Mouse (Mus musculus) CH12.LX (cell line): ENCODE measurements around the gene Acot9. TPM values are rescaled to one million over a fixed set of nuclear protein-coding genes. Genes with fewer than 3 reads are reported as not detected.

Source experiments
- DNase-seq: peaks from one replicate; pipeline ENCODE4 v3.0.0-alpha.2; 2013; ENCODE audit errors: extremely low read depth
- H3K27ac ChIP-seq: 2 replicates; pipeline ENCODE4 v1.5.1; 2012; ENCODE audit warnings: low read depth, mild to moderate bottlenecking, control low read depth, moderate library complexity; ENCODE audit not compliant: insufficient read depth
- H3K27me3 ChIP-seq: replicated peaks from 2 replicates; pipeline ENCODE3; 2012; ENCODE audit warnings: inconsistent platforms
- H3K36me3 ChIP-seq, 2 experiments: replicated peaks in 1 of 2; 2 replicates each; pipeline versions ENCODE3 to v1.6.1; 2012; ENCODE audit warnings: inconsistent platforms in 1 of 2, low read length in 1 of 2, mild to moderate bottlenecking in 1 of 2, mixed read lengths in 1 of 2, moderate library complexity in 1 of 2; ENCODE audit not compliant: control insufficient read depth in 1 of 2, insufficient read depth in 1 of 2
- H3K4me1 ChIP-seq, 2 experiments: 2 replicates each; pipeline ENCODE4 v1.6.1; 2012; ENCODE audit warnings: inconsistent platforms in 1 of 2, moderate library complexity in 1 of 2; ENCODE audit not compliant: insufficient read depth in 2 of 2, control insufficient read depth in 1 of 2
- H3K4me2 ChIP-seq: 2 replicates; pipeline ENCODE4 v1.6.1; 2012; ENCODE audit warnings: low read depth, mild to moderate bottlenecking, control low read depth; ENCODE audit not compliant: poor library complexity, insufficient read depth, severe bottlenecking
- H3K4me3 ChIP-seq, 3 experiments: fragments of 150-350 bp in 1 of 3; sonication (generic) in 1 of 3; replicated peaks in 1 of 3; 2 replicates each; pipeline versions ENCODE3 to v1.5.1; 2011 to 2012; ENCODE audit warnings: low read depth in 2 of 3, low read length in 2 of 3, mild to moderate bottlenecking in 2 of 3, moderate library complexity in 2 of 3, control low read depth in 1 of 3, improper control_type of control experiment in 1 of 3, inconsistent platforms in 1 of 3, mixed read lengths in 1 of 3; ENCODE audit not compliant: poor library complexity in 1 of 3
- H3K79me2 ChIP-seq: replicated peaks from 2 replicates; pipeline ENCODE4 v1.6.1; 2012; ENCODE audit warnings: mild to moderate bottlenecking, moderate library complexity; ENCODE audit not compliant: control insufficient read depth, poor library complexity, insufficient read depth, severe bottlenecking; ENCODE audit errors: extremely low read depth
- H3K9ac ChIP-seq: 2 replicates; pipeline ENCODE4 v1.6.1; 2012; ENCODE audit warnings: low read depth, mild to moderate bottlenecking, control low read depth, moderate library complexity; ENCODE audit not compliant: insufficient read depth
- H3K9me3 ChIP-seq: replicated peaks from 2 replicates; pipeline ENCODE3; 2012; ENCODE audit warnings: low read length, inconsistent platforms, mixed read lengths
- BHLHE40 ChIP-seq: IDR thresholded peaks from 2 replicates; pipeline ENCODE4 v1.6.1; 2011; ENCODE audit warnings: mild to moderate bottlenecking, low read depth, low read length, improper control_type of control experiment
- CHD2 ChIP-seq: IDR thresholded peaks from 2 replicates; pipeline ENCODE4 v1.6.1; 2011; ENCODE audit warnings: low read length, improper control_type of control experiment
- GABPA ChIP-seq: IDR thresholded peaks from 2 replicates; pipeline ENCODE4 v1.6.1; 2012; ENCODE audit warnings: low read depth, low read length, improper control_type of control experiment, inconsistent platforms; ENCODE audit not compliant: insufficient replicate concordance
- KAT2A ChIP-seq: IDR thresholded peaks from 2 replicates; pipeline ENCODE4 v1.6.1; 2012; ENCODE audit warnings: low read length, improper control_type of control experiment, inconsistent platforms; ENCODE audit not compliant: insufficient replicate concordance
- MAFK ChIP-seq: IDR thresholded peaks from 2 replicates; pipeline ENCODE4 v1.6.1; 2011; ENCODE audit warnings: low read length, improper control_type of control experiment; ENCODE audit not compliant: insufficient replicate concordance
- MAX ChIP-seq: IDR thresholded peaks from 2 replicates; pipeline ENCODE4 v1.6.1; 2011; ENCODE audit warnings: low read length, improper control_type of control experiment
- MXI1 ChIP-seq: IDR thresholded peaks from 2 replicates; pipeline ENCODE4 v1.6.1; 2011; ENCODE audit warnings: mild to moderate bottlenecking, low read depth, low read length, improper control_type of control experiment
- RCOR1 ChIP-seq: conservative IDR thresholded peaks from 2 replicates; pipeline ENCODE4 v1.6.1; 2012; ENCODE audit warnings: low read depth, mild to moderate bottlenecking, inconsistent platforms, low read length, improper control_type of control experiment
- SIN3A ChIP-seq: IDR thresholded peaks from 2 replicates; pipeline ENCODE4 v1.6.1; 2012; ENCODE audit warnings: low read length, improper control_type of control experiment, inconsistent platforms
- TCF12 ChIP-seq: IDR thresholded peaks from 2 replicates; pipeline ENCODE4 v1.6.1; 2014; ENCODE audit warnings: low read depth, mild to moderate bottlenecking, inconsistent platforms, low read length, improper control_type of control experiment
- ZC3H11A ChIP-seq: IDR thresholded peaks from 2 replicates; pipeline ENCODE4 v1.6.1; 2012; ENCODE audit warnings: low read depth, mild to moderate bottlenecking, inconsistent platforms, low read length, improper control_type of control experiment
- ZKSCAN1 ChIP-seq: IDR thresholded peaks from 2 replicates; pipeline ENCODE4 v1.6.1; 2012; ENCODE audit warnings: low read depth, inconsistent platforms, low read length, improper control_type of control experiment, borderline replicate concordance
- ZMIZ1 ChIP-seq: IDR thresholded peaks from 2 replicates; pipeline ENCODE4 v1.6.1; 2012; ENCODE audit warnings: low read depth, mild to moderate bottlenecking, inconsistent platforms, low read length, improper control_type of control experiment
- ZNF384 ChIP-seq: IDR thresholded peaks from 2 replicates; pipeline ENCODE4 v1.6.1; 2012; ENCODE audit warnings: low read depth, low read length, improper control_type of control experiment, inconsistent platforms
- dilution Hi-C: fragments of 300-500 bp; cut with MboI; formaldehyde crosslinking; loops from 2 replicates; pipeline ENCODE4 v1.14.3; 2020; ENCODE audit warnings: low sequenced_read_pairs; ENCODE audit not compliant: extremely low pct_unique_long_range_greater_than_20kb, extremely low pct_ligation_motif_present
- in situ Hi-C: fragments of 300-500 bp; cut with MboI; formaldehyde crosslinking; loops from 3 replicates; pipeline ENCODE4 v1.14.3; 2019; ENCODE audit warnings: low sequenced_read_pairs, low pct_ligation_motif_present, low pct_unique_long_range_greater_than_20kb, mixed read lengths
- polyA plus RNA-seq: library from polyadenylated mRNA; unstranded; fragments of >175 nt; gene quantifications from 2 replicates; pipeline ENCODE4 v1.2.1, GENCODE M21; 2012; ENCODE audit warnings: low read depth; ENCODE audit not compliant: insufficient read length
- total RNA-seq, 2 experiments: library from RNA; depleted of rRNA; stranded (reverse); fragments of 300-350 nt in 1 of 2; fragments of >200 nt in 1 of 2; gene quantifications; 2 replicates each; pipeline ENCODE4 v1.2.3; 2012 to 2014

Gene Acot9
- total and polyA plus RNA-seq, 3 experiments = 39.1 to 70.6 (median 46.2) TPM

GRCm38 (mm10) chrX:155214291-155215136 lies 47.7 kb upstream of the Acot9 start:
- H3K4me3 ChIP-seq = peak overlapping the region; percentile 59 to 72 (median 65)
- H3K9ac ChIP-seq = peak overlapping the region; percentile 80; the same call in 1 of the 2 replicates
- no peaks in the 10 kb centered on the region for H3K27me3 ChIP-seq
- dilution Hi-C loops (no loop called here), in situ Hi-C loops (no loop called here)
- H3K79me2 ChIP-seq = peaks cover 10% of the 10 kb centered on the region
- H3K4me2 ChIP-seq = peak overlapping the region; percentile 56
- H3K4me1 ChIP-seq = no peaks in the 10 kb centered on the region; a peak in 1 of 4 replicates
- no peaks in the 10 kb centered on the region for H3K9me3 ChIP-seq
- no peak for DNase-seq
- TF ChIP-seq BHLHE40 (no peak), ZNF384 (peak; percentile 88)
- no peak overlapping the region for H3K27ac ChIP-seq
- H3K36me3 ChIP-seq = peaks cover 12 to 13% of the 10 kb centered on the region in 2 experiments

GRCm38 (mm10) chrX:155215501-155216248 lies 46.6 kb upstream of the Acot9 start:
- H3K4me2 ChIP-seq = peak overlapping the region; percentile 2; the same call in 1 of the 2 replicates
- H3K27me3 ChIP-seq = no peaks in the 10 kb centered on the region
- peak; percentile 20 for DNase-seq
- dilution Hi-C loops (no loop called here), in situ Hi-C loops (no loop called here)
- H3K4me3 ChIP-seq = peak overlapping the region; percentile 65 to 75 (median 72)
- no peaks in the 10 kb centered on the region; a peak in 1 of 4 replicates for H3K4me1 ChIP-seq
- peak overlapping the region; percentile 80 for H3K9ac ChIP-seq
- TF ChIP-seq ZKSCAN1 (no peak), MAX (no peak), RCOR1 (no peak), ZMIZ1 (peak; percentile 78), SIN3A (peak; percentile 28), BHLHE40 (no peak), GABPA (no peak), MXI1 (peak; percentile 45; the same call in 1 of the 2 replicates), ZC3H11A (no peak), MAFK (no peak), CHD2 (0 out of 2 replicates have a peak, but pooled peaks have one; percentile 34), KAT2A (no peak), TCF12 (no peak)
- H3K36me3 ChIP-seq = peaks cover 12 to 13% of the 10 kb centered on the region in 2 experiments
- peak overlapping the region; percentile 76 for H3K27ac ChIP-seq
- H3K79me2 ChIP-seq = peaks cover 10% of the 10 kb centered on the region
- H3K9me3 ChIP-seq = no peaks in the 10 kb centered on the region
